Mouse (Mus musculus): Measurements from ENCODE around the gene Thsd7b.
A peak's percentile ranks its signal among the peaks of the same experiment; 100 is the strongest.
"Not testable (repeated sequence)": the region's sequence is repeated elsewhere in the genome, so short reads cannot be mapped to it uniquely, and the experiment has no call there.

Gene Thsd7b

GRCm38 (mm10) chr1:129838486-129838885, 565.4 kb downstream of the Thsd7b start:
- no peak for DNase-seq (ENCODE audit: low read depth, low spot score)

- peak; percentile 40 for DNase-seq (ENCODE audit: low read depth, low spot score)
These were observed 570.3 kb downstream of the Thsd7b start for GRCm38 (mm10) chr1:129843416-129843815.

DNA sequence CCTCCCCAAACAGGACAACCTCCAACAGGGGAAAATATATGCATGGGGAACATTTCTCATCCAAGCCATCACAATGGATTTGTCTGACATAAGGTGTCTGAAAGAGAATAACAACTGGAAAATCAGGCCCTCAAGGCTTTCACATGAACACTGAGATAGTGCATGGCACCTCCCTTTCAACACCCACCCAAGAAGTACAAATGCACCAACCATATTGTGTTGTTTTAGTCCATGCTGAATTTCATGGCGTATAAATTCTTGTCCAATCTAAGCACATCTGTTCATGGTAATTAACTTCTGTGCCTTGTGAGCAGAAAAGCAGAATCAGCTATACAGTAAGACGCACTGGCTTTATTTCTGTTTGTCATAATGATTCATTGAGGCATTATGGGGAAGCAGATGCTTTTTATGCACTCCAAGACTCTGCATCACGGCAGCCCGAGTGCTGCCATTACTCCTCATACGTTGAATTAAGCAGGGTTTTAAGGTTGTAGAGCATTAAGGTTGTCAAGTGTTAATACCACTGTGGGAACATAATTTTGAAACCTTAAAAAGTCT, 577.0 kb downstream of the Thsd7b start:
- DNase-seq (ENCODE audit: low read depth, low spot score), result no peak

DNA sequence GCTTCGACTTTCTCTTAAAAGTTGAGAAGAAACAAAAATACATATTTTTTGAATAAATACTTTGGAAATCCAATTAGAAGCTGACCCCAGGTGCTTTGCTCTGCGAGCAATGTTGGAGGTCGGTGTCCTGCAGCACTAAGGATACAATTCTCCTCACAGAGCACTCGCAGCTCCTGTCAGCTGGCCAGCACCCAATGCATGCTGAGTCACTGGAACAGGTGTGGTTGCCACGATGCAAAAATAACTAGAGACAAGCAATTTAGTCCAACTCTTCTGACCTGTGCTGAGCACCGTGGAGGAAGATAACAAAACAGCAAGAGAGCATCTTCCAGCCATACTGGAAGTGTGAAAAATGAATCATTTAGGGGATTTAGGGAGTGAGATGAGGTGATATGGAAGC, 594.6 kb downstream of the Thsd7b start:
- DNase-seq (ENCODE audit: low read depth, low spot score), result no peak

- no peak for DNase-seq (ENCODE audit: low read depth, low spot score)
These were observed 601.3 kb downstream of the Thsd7b start for GRCm38 (mm10) chr1:129874355-129874754.

DNA sequence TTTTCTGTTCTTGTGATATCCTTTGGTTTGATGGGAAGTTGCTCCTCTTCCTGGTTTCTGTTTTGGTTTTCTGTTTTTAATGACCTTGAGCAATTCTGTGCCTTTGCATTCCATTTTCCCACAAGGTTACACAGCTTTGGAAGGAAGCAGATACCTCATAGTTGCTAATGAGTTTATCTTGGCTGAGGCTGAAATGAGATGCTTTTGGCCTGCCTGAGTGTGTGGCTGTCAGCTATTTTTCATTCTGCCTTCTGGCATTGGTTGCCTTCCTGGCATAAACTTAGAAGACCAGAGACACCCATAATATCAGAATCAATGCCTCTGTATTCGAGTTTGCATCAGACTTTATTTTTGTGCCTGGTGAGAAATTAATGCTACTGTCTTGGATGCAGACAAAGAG, 614.8 kb downstream of the Thsd7b start:
- DNase-seq (ENCODE audit: low read depth, low spot score), result no peak

DNA sequence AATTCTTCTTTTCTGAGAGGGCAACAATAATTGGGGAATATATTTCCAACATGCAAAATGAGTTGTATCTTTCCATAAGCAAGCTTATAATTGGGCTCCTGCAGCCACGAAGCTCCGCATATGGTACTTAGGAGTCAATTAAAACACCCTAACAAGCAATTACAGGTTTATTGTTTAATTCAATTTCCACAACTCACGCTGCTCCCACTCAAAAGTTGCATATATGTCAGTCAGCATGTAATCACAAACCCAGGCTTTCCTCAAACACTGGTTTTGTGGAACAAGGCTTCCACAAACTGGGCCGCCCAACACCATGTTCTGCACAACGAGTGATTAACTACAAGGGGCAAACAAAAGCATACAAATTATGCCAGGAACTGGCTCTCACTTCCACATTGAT, 625.0 kb downstream of the Thsd7b start:
- DNase-seq (ENCODE audit: low read depth, low spot score), result no peak

GRCm38 (mm10) chr1:129915484-129915883, 642.4 kb downstream of the Thsd7b start:
- DNase-seq (ENCODE audit: low read depth, low spot score), result no peak

DNA sequence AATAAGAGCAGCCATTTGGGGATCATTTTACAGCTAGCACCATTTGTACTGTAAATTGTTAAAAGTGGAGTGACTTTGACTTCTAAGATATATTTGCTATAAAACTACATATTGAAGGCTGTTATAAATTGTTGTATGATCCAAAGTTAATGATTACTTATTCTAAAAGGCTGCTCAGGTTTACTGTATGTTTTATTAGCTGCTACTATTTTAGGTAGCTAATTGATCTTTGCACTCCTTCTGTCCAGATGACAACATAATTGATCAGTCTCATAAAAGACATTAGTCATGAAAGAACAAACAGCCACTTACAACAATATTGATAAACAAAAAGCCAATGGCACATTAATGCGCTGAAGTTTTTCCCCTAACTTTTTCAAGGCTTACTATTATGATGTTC, 644.5 kb downstream of the Thsd7b start:
- no peak for DNase-seq (ENCODE audit: low read depth, low spot score)

DNA sequence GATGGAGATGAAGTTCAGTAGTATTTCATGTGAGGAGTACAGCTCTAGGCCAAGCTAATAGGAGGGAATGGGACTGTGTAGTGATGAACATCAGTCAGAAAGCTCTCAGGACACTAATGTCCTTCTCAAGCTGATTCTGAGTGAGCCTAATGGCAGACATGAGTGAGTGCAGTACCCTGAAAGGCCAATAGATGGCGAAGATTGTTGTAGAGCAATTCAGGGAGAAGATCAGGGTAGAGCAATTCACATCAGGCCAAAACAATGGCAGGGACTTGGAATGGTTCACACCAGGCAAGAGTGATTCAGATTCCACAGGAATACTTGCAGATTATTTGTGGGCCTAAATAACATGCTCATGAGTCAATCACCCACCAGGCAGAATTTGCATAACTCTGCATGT, 646.3 kb downstream of the Thsd7b start:
- peak; percentile 36 for DNase-seq (ENCODE audit: low read depth, low spot score)

- DNase-seq (ENCODE audit: low read depth, low spot score), result no peak
These were observed 657.9 kb downstream of the Thsd7b start for GRCm38 (mm10) chr1:129931003-129931402.

DNA sequence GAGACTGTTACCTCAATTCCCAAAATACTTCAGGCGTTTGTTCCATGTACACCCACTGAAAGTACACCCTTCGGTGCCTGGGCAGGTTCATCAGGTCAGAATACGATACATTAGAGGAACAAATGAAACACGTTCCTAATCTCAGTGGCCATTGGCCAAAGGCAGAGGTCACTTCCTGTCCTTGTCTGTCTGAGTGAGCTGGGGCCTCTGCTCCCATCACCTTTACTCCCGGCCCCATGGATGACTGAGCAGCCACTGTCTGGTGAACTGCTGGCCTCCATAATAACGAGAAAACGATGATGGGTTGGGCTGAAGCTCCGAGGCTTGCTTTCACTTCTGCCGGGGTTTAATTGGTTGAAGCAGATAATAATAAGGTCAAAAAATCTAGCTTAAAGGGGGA, 670.0 kb downstream of the Thsd7b start:
- no peak for DNase-seq (ENCODE audit: low read depth, low spot score)

DNA sequence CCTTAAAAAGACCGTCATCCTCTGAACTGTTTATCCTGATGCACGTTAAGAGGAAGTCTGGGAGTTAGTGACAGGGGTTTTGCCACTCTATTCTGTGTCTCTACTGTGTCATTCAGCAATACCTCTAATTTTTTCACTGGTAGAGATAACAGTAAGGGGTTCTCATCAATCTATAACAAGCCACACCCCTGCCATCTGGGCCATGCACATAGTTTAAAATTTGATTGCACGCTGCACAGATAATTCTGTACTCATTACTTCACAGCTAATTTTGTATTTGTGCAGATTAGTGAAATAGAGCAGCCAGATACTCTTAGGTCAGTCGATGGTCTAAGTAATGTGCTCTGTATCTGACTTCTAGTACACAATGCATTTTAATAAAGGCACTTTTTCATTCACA, 673.9 kb downstream of the Thsd7b start:
- no peak for DNase-seq (ENCODE audit: low read depth, low spot score)

DNA sequence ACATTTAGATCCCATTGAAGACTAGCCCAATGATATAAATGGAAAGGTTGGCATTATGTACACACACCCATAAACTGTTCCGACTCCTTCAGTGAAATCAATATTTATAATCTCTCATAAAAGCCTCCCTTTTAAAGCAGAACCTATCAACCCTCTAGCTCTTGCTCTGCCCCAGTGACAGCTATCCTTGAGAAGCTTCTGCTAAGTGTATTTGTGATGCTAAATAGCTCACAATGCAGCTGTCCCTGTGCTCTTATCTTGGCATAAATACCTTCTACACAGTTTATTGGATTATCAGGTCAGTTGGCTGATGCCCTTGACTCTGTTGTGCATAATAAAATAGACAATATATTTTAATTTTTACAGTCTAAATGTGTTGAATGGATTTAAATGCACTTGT, 682.4 kb downstream of the Thsd7b start:
- no peak for DNase-seq (ENCODE audit: low read depth, low spot score)

GRCm38 (mm10) chr1:129956625-129957024, 683.5 kb downstream of the Thsd7b start:
- DNase-seq (ENCODE audit: low read depth, low spot score), result no peak

GRCm38 (mm10) chr1:129959352-129959751, 686.2 kb downstream of the Thsd7b start:
- DNase-seq (ENCODE audit: low read depth, low spot score), result not testable (repeated sequence)

DNA sequence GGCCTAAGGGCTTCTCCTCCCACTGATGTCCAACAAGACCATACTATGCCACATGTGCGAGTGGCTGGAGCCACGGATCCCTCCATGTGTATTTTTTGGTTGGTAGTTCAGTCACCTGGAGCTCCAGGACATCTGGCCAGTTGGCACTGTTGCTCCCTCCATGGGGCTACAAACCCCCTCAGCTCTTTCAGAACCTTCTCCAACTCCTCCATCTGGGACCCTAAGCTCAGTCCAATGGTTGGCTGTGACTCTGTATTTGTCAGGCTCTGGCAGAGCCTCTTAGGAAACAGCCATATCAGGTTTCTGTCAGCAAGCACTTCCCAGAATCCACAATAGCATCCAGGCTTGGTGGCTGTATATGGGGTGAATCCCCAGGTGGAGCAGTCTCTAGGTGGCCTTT, 690.1 kb downstream of the Thsd7b start:
- DNase-seq (ENCODE audit: low read depth, low spot score), result no peak

DNA sequence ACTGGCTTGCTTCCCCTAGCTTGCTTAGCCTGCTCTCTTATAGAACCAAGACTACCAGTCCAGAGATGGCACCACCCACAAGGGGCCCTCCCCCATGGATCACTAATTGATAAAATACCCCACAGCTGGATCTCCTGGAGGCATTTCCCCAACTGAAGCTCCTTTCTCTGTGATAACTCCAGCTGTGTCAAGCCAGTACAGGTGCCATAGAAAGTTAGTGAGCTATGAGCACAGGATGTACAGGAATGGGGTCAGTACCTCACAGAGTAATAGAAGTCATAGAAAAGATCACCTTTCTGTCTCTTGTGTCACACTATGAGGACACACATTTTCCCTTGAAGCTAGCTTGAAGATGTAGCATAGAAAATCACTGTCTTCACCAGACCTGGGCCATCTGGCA, 716.1 kb downstream of the Thsd7b start:
- not testable (repeated sequence) for DNase-seq (ENCODE audit: low read depth, low spot score)

DNA sequence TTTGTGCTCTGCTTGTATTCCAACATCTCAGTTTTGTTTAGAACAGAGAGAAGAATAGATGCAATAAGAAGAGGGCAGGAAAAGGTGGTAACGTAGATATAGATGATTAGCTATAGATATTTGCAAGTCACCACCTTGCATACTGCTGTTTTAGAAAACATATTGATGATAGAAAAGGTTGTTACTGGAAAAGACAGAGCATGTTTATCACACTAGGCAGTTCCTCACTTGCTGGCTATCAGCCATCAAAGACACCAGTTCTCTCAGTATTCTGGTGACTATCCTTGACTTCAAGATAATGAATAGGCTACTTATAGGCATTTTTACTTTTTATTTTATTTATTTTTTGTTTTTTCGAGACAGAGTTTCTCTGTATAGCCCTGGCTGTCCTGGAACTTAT, 717.7 kb downstream of the Thsd7b start:
- DNase-seq (ENCODE audit: low read depth, low spot score), result no peak

- no peak for DNase-seq (ENCODE audit: low read depth, low spot score)
These were observed 781.9 kb downstream of the Thsd7b start for GRCm38 (mm10) chr1:130055012-130055411.

DNA sequence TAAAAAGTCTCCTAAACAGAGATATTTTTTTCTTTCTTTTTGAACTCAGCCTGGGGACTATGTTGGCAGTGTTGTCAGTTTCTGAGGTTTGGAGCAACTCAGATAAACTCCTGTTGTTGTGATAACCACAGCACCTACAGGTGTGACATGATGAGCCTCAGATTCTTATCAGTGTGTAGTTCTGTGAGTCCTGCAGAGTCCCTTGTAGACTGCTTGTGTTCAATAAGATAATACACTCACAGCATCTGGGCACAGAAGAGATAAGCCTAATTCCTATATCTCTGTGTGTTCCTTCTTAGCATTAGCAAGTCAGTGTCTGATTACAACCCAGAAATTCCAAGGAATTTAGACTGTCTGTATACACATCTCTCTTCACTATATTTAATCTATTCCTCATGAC, 789.0 kb downstream of the Thsd7b start:
- no peak for DNase-seq (ENCODE audit: low read depth, low spot score)

DNA sequence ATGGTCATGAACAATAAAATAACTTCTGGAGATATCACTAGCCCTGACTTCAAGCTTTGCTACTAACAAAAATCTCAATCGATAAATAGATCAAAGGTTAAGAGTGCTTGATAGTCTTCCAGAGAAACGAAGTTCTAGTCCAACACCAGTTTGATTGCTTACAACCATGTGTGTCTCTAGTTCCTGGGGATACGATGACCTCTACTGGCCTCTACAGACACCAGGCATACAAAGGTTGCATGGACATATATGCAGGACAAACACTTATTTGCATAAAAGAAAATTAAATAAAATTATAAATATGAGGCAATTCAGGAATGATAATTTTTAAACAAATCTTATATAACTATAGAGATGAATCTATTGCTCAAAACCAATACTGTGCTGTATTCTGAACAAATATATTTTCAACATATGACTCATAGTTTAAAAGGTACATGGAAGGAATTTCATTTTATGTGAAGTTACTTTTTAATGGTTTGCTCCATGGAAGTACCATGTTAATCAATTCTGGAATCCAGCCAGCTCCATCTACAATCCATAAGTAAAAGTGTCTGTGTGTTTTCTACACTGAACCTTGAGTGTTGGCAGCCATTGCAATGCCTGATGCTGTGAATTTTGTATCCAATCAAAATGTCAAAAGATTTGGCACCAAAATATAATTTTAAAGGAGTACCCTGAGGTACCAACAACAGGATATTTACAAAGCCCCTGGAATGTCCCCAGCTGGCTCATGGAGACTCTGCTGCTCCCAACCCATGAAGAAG, 793.3 kb downstream of the Thsd7b start:
- DNase-seq (ENCODE audit: low read depth, low spot score), result no peak

- no peak for DNase-seq (ENCODE audit: low read depth, low spot score)
These were observed 810.7 kb downstream of the Thsd7b start for GRCm38 (mm10) chr1:130083788-130084187.

DNA sequence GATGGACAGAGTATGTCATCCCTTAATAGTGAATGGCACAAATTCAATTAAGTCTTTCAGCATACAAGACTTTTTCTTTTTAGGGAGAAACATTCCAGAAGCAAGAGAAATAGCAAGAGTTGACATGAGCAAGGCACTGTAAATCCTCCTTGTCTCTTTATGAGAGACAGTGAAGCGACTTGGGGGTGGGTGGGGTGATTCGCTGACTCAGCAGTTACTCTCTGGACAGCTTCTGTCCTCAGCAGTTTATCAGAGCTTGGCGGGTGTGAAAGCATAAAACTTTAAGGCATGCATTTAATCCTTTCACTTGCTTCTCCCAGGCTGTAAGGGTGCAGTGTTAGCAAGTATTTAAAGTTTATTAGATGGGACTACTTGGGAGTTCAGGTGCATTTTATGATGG, 812.1 kb downstream of the Thsd7b start:
- no peak for DNase-seq (ENCODE audit: low read depth, low spot score)
